Mouse (Mus musculus) liver, embryonic 16.5 days (tissue): Measurements from ENCODE around the gene Dnajc5g. TPM values are rescaled to one million over a fixed set of nuclear protein-coding genes. Genes with fewer than 3 reads are reported as not detected.

Experiments
- ATAC-seq: fragments of 200-750 bp; cut with Nextera tagmentation; 2 replicates; pipeline ENCODE4 v1.8.0; 2017; ENCODE audit warnings: low read depth, mild to moderate bottlenecking, moderate number of reproducible peaks, moderate library complexity
- H3K27ac ChIP-seq: fragments of 300-500 bp; sonication (generic); 2 replicates; pipeline ENCODE4 v1.5.1; 2014; ENCODE audit warnings: mild to moderate bottlenecking, low read length
- H3K27me3 ChIP-seq: fragments of 300-500 bp; sonication (generic); 2 replicates; pipeline ENCODE4 v1.6.1; 2014; ENCODE audit warnings: low read depth, low read length, mixed read lengths; ENCODE audit not compliant: control insufficient read depth, insufficient read depth
- H3K36me3 ChIP-seq: fragments of 300-500 bp; sonication (generic); 2 replicates; pipeline ENCODE4 v1.6.1; 2014; ENCODE audit warnings: mild to moderate bottlenecking; ENCODE audit not compliant: control insufficient read depth, insufficient read depth
- H3K4me1 ChIP-seq: fragments of 300-500 bp; sonication (generic); 2 replicates; pipeline ENCODE4 v1.6.1; 2014; ENCODE audit warnings: low read depth, low read length, mixed read lengths; ENCODE audit not compliant: control insufficient read depth
- H3K4me2 ChIP-seq: fragments of 300-500 bp; sonication (generic); 2 replicates; pipeline ENCODE4 v1.6.1; 2014; ENCODE audit warnings: low read depth, low read length, mixed read lengths
- H3K4me3 ChIP-seq: fragments of 300-500 bp; sonication (generic); 2 replicates; pipeline ENCODE4 v1.5.1; 2014; ENCODE audit warnings: low read depth, mild to moderate bottlenecking, low read length
- H3K9ac ChIP-seq: fragments of 300-500 bp; sonication (generic); 2 replicates; pipeline ENCODE4 v1.6.1; 2014; ENCODE audit warnings: low read depth, low read length
- H3K9me3 ChIP-seq: fragments of 300-500 bp; sonication (generic); replicated peaks from 2 replicates; pipeline ENCODE4 v1.6.1; 2016; ENCODE audit warnings: low read length; ENCODE audit not compliant: control insufficient read depth
- WGBS: fragments of 180-500 bp; shearing (Covaris S2); extraction: QIAGEN DNeasy Blood & Tissue Kit; methylation state at CpG from one replicate; pipeline ENCODE4 v1.1.7; 2014; ENCODE audit not compliant: insufficient replicate concordance; 5-methylcytosine and 5-hydroxymethylcytosine counted together
- polyA plus RNA-seq: library from polyadenylated mRNA; unstranded; fragments of >200 nt; fragmentation: Nextera tagmentation; extraction: Ambion mirVana; gene quantifications from 2 replicates; pipeline ENCODE4 v1.2.1, GENCODE M21; 2015

Dnajc5g gene
- polyA plus RNA-seq, 1 experiment from 2014 or later = not detected

GRCm38 (mm10) chr5:31082355-31082754, 23.7 kb upstream of the Dnajc5g start:
- no peaks in the 10 kb centered on the region for H3K9me3 ChIP-seq
- H3K4me2 ChIP-seq = no peak overlapping the region
- no peak overlapping the region for H3K9ac ChIP-seq
- H3K4me1 ChIP-seq = no peaks in the 10 kb centered on the region; the same call in 1 of the 2 replicates
- 18% methylated on average over 5 of the region's 5 CpGs for WGBS
- H3K27ac ChIP-seq = no peak overlapping the region
- peaks cover 4% of the 10 kb centered on the region; the same call in 1 of the 2 replicates for H3K36me3 ChIP-seq
- no peaks in the 10 kb centered on the region for H3K27me3 ChIP-seq
- ATAC-seq = no peak
- no peak overlapping the region for H3K4me3 ChIP-seq

GRCm38 (mm10) chr5:31082935-31083625, 23.0 kb upstream of the Dnajc5g start:
- Histone ChIP-seq H3K27ac (no peak overlapping the region), H3K9ac (no peak overlapping the region), H3K27me3 (no peaks in the 10 kb centered on the region; the same call in 1 of the 2 replicates), H3K36me3 (peaks cover 3% of the 10 kb centered on the region; the same call in 1 of the 2 replicates), H3K4me3 (no peak overlapping the region), H3K4me2 (no peak overlapping the region), H3K9me3 (no peaks in the 10 kb centered on the region), H3K4me1 (no peaks in the 10 kb centered on the region; the same call in 1 of the 2 replicates)
- 15% methylated on average over 12 of the region's 12 CpGs for WGBS
- ATAC-seq = no peak

- WGBS = 34% methylated on average over 8 of the region's 8 CpGs
These were observed 22.1 kb upstream of the Dnajc5g start for GRCm38 (mm10) chr5:31083949-31084348.

GRCm38 (mm10) chr5:31086606-31087005, 19.5 kb upstream of the Dnajc5g start:
- Histone ChIP-seq H3K36me3 (no peaks in the 10 kb centered on the region), H3K4me1 (no peaks in the 10 kb centered on the region; the same call in 1 of the 2 replicates), H3K4me3 (no peak overlapping the region), H3K4me2 (no peak overlapping the region), H3K27me3 (peaks cover 22% of the 10 kb centered on the region), H3K27ac (no peak overlapping the region), H3K9ac (no peak overlapping the region), H3K9me3 (no peaks in the 10 kb centered on the region)
- whole genome bisulfite sequencing = 31% methylated on average over 7 of the region's 7 CpGs
- ATAC-seq = no peak

More at GRCm38 (mm10) chr5:31083949-31084348, 22.1 kb upstream of the Dnajc5g start:
- ATAC-seq = no peak
- Histone ChIP-seq H3K4me2 (no peak overlapping the region), H3K36me3 (no peaks in the 10 kb centered on the region), H3K4me1 (no peaks in the 10 kb centered on the region; the same call in 1 of the 2 replicates), H3K27ac (no peak overlapping the region), H3K27me3 (peaks cover 3% of the 10 kb centered on the region; the same call in 1 of the 2 replicates), H3K4me3 (no peak overlapping the region), H3K9ac (no peak overlapping the region), H3K9me3 (no peaks in the 10 kb centered on the region)

GRCm38 (mm10) chr5:31087131-31087530, 19.0 kb upstream of the Dnajc5g start:
- no peaks in the 10 kb centered on the region for H3K9me3 ChIP-seq
- no peak overlapping the region for H3K4me3 ChIP-seq
- no peaks in the 10 kb centered on the region; the same call in 1 of the 2 replicates for H3K4me1 ChIP-seq
- H3K36me3 ChIP-seq = no peaks in the 10 kb centered on the region
- H3K27me3 ChIP-seq = peaks cover 28% of the 10 kb centered on the region
- 62% methylated on average over 2 of the region's 2 CpGs for WGBS
- H3K27ac ChIP-seq = no peak overlapping the region
- H3K9ac ChIP-seq = no peak overlapping the region
- no peak overlapping the region for H3K4me2 ChIP-seq
- no peak for ATAC-seq

- H3K4me2 ChIP-seq = peak overlapping the region; percentile 60
- H3K27me3 ChIP-seq = peaks cover 75% of the 10 kb centered on the region
These were observed 13.7 kb upstream of the Dnajc5g start for GRCm38 (mm10) chr5:31092231-31092975.

GRCm38 (mm10) chr5:31093151-31094041, 12.7 kb upstream of the Dnajc5g start:
- Histone ChIP-seq H3K4me3 (peak overlapping the region; percentile 46), H3K27ac (no peak overlapping the region), H3K9me3 (no peaks in the 10 kb centered on the region), H3K9ac (no peak overlapping the region), H3K36me3 (no peaks in the 10 kb centered on the region), H3K4me1 (peaks cover 3% of the 10 kb centered on the region), H3K4me2 (peak overlapping the region; percentile 60), H3K27me3 (peaks cover 75% of the 10 kb centered on the region)
- under 1% methylated on average over 53 of the region's 54 CpGs for WGBS
- ATAC-seq = peak; percentile 65

More at GRCm38 (mm10) chr5:31092231-31092975, 13.7 kb upstream of the Dnajc5g start:
- no peaks in the 10 kb centered on the region for H3K36me3 ChIP-seq
- peaks cover 3% of the 10 kb centered on the region for H3K4me1 ChIP-seq
- WGBS = 6% methylated on average over 30 of the region's 53 CpGs
- ATAC-seq = no peak
- no peak overlapping the region for H3K27ac ChIP-seq
- peak overlapping the region; percentile 46 for H3K4me3 ChIP-seq
- H3K9ac ChIP-seq = no peak overlapping the region
- no peaks in the 10 kb centered on the region for H3K9me3 ChIP-seq

GRCm38 (mm10) chr5:31094100-31094798, 11.8 kb upstream of the Dnajc5g start:
- no peak overlapping the region for H3K27ac ChIP-seq
- peaks cover 73% of the 10 kb centered on the region for H3K27me3 ChIP-seq
- H3K9ac ChIP-seq = no peak overlapping the region
- 3% methylated on average over 29 of the region's 29 CpGs for WGBS
- no peaks in the 10 kb centered on the region for H3K36me3 ChIP-seq
- no peak for ATAC-seq
- peak overlapping the region; percentile 46 for H3K4me3 ChIP-seq
- peak overlapping the region; percentile 60 for H3K4me2 ChIP-seq
- H3K4me1 ChIP-seq = peaks cover 3% of the 10 kb centered on the region
- no peaks in the 10 kb centered on the region for H3K9me3 ChIP-seq
